Mouse (Mus musculus): ENCODE measurements around the gene Taar4. TPM values are rescaled to one million over a fixed set of nuclear protein-coding genes. Genes with fewer than 3 reads are reported as not detected.

Gene Taar4
- not detected in 2 replicates for polyA plus RNA-seq (2014; fragmentation: Nextera tagmentation; extraction: Ambion mirVana)

DNA sequence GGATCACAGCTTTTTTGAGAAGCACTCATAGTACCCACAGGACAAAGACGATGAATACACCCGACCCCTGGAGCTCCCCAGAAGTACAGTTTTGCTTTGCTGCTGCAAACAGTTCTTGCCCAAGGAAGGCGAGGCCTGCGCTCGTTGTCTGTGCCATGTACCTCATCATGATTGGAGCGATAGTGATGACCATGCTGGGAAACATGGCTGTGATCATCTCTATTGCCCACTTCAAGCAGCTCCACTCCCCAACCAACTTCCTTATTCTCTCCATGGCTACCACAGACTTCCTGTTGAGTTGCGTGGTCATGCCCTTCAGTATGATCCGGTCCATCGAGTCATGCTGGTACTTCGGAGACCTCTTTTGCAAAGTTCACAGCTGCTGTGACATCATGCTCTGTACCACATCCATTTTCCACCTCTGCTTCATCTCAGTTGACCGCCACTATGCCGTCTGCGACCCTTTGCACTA is at the start of gene Taar4:
Gene Taar4 (plus strand): TSS at position 51 of the 472 bp plus-strand sequence.
- 93% methylated on average over 13 of the region's 13 CpGs for WGBS
- no peak within 1 kb of the TSS for H3K4me3 ChIP-seq (ENCODE audit: low read depth, low read length)
- H3K36me3 ChIP-seq (ENCODE audit: control insufficient read depth, insufficient read depth, low read length), result no peaks in the 10 kb centered on the region
- no peaks in the 10 kb centered on the region for H3K27me3 ChIP-seq (ENCODE audit: control insufficient read depth, insufficient read depth, low read length)
- no peaks in the 10 kb centered on the region for H3K4me1 ChIP-seq (ENCODE audit: control insufficient read depth, insufficient read depth, low read length)
- no peak within 1 kb of the TSS for H3K4me2 ChIP-seq (ENCODE audit: low read depth)
- no peak for ATAC-seq (ENCODE audit: insufficient read depth, low FRiP score, low TSS enrichment)
- H3K9me3 ChIP-seq (ENCODE audit: control insufficient read depth, low read length), result no peaks in the 10 kb centered on the region
- H3K9ac ChIP-seq (ENCODE audit: low read length), result no peak within 1 kb of the TSS
- no peak within 1 kb of the TSS for H3K27ac ChIP-seq (ENCODE audit: low read depth, low read length)
- DNase-seq (ENCODE audit: low spot score), result no peak

DNA sequence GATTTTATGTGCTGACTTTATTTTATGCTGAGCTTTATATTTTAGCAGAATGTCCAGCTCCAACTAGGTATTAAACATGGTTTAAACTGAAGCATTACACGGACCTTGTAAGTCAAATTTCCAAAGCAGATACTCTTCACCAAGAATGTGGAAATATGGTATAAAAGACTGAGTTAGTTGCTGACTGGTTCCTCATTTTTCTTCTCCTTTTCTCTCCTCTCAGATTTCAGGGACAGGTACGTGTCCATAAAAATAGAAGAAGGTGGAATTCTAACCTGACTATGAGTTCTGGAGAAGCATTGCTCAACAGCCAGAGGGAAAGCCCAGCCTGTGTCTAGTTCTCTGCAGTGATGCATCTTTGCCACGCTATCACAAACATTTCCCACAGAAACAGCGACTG is 40.2 kb upstream of the Taar4 start, which contains the start of gene Taar1:
Gene Taar1 (plus strand): TSS at position 301 of the 400 bp plus-strand sequence.
- H3K9me3 ChIP-seq (ENCODE audit: control insufficient read depth, low read length), result no peaks in the 10 kb centered on the region
- H3K9ac ChIP-seq (ENCODE audit: low read length), result no peak within 1 kb of the TSS
- no peaks in the 10 kb centered on the region for H3K36me3 ChIP-seq (ENCODE audit: control insufficient read depth, insufficient read depth, low read length)
- ATAC-seq (ENCODE audit: insufficient read depth, low FRiP score, low TSS enrichment) (no peak), DNase-seq (ENCODE audit: low spot score) (no peak)
- no peak within 1 kb of the TSS for H3K4me2 ChIP-seq (ENCODE audit: low read depth)
- no peaks in the 10 kb centered on the region for H3K27me3 ChIP-seq (ENCODE audit: control insufficient read depth, insufficient read depth, low read length)
- no peak within 1 kb of the TSS for H3K27ac ChIP-seq (ENCODE audit: low read depth, low read length)
- 90% methylated on average over 4 of the region's 4 CpGs for WGBS
- no peaks in the 10 kb centered on the region for H3K4me1 ChIP-seq (ENCODE audit: control insufficient read depth, insufficient read depth, low read length)
- no peak within 1 kb of the TSS for H3K4me3 ChIP-seq (ENCODE audit: low read depth, low read length)

DNA sequence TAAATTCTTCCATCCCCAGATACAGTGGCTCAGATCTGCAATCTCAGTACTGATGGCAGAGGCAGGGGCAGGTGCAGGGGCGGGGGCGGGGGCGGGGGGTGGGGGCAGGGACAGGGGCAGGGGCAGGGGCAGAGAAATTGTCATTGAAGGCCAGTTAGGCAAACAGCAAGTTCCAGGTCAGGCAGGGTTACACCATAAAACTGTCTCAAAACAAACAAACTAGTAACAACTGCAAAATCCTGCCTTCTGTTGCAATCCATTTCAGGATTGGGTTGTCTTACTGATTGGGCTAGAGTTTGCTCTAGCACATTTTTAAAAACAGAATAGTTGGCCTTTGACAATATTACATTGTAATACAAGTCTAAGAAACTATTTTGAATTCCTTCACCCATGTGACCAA is 37.8 kb upstream of the Taar4 start:
- H3K36me3 ChIP-seq (ENCODE audit: control insufficient read depth, insufficient read depth, low read length), result no peaks in the 10 kb centered on the region
- no peak for ATAC-seq (ENCODE audit: insufficient read depth, low FRiP score, low TSS enrichment)
- H3K4me2 ChIP-seq (ENCODE audit: low read depth), result no peak overlapping the region
- 82% methylated on average over 3 of the region's 3 CpGs for WGBS
- no peak overlapping the region for H3K9ac ChIP-seq (ENCODE audit: low read length)
- DNase-seq (ENCODE audit: low spot score), result no peak
- H3K27me3 ChIP-seq (ENCODE audit: control insufficient read depth, insufficient read depth, low read length), result no peaks in the 10 kb centered on the region
- H3K27ac ChIP-seq (ENCODE audit: low read depth, low read length), result no peak overlapping the region
- H3K4me3 ChIP-seq (ENCODE audit: low read depth, low read length), result no peak overlapping the region
- H3K4me1 ChIP-seq (ENCODE audit: control insufficient read depth, insufficient read depth, low read length), result no peaks in the 10 kb centered on the region
- H3K9me3 ChIP-seq (ENCODE audit: control insufficient read depth, low read length), result no peaks in the 10 kb centered on the region

DNA sequence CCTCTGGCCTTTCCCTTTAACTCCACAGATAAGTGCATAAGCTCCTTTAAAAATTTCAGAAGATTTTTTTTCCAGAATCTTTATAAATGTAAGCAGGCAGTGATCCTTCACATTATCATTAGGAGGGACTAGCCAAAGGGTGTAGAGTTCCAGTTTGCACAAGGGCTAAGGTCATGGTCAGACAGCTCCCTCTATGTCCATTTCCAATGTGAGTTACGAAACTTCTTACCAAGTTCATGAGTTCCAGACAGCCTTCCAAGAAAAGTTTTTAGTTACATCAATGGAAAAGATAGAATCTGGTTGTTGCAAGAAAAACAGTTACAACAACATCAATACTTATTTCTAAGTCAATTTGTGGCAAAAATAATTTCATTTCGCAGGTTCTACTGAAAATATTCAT is 36.4 kb upstream of the Taar4 start:
- Histone ChIP-seq H3K9me3 (ENCODE audit: control insufficient read depth, low read length) (no peaks in the 10 kb centered on the region), H3K27ac (ENCODE audit: low read depth, low read length) (no peak overlapping the region), H3K36me3 (ENCODE audit: control insufficient read depth, insufficient read depth, low read length) (no peaks in the 10 kb centered on the region), H3K4me3 (ENCODE audit: low read depth, low read length) (no peak overlapping the region), H3K9ac (ENCODE audit: low read length) (no peak overlapping the region), H3K4me1 (ENCODE audit: control insufficient read depth, insufficient read depth, low read length) (no peaks in the 10 kb centered on the region), H3K27me3 (ENCODE audit: control insufficient read depth, insufficient read depth, low read length) (no peaks in the 10 kb centered on the region), H3K4me2 (ENCODE audit: low read depth) (no peak overlapping the region)
- WGBS, result 84% methylated on average over 2 of the region's 2 CpGs
- ATAC-seq (ENCODE audit: insufficient read depth, low FRiP score, low TSS enrichment) (no peak), DNase-seq (ENCODE audit: low spot score) (no peak)

DNA sequence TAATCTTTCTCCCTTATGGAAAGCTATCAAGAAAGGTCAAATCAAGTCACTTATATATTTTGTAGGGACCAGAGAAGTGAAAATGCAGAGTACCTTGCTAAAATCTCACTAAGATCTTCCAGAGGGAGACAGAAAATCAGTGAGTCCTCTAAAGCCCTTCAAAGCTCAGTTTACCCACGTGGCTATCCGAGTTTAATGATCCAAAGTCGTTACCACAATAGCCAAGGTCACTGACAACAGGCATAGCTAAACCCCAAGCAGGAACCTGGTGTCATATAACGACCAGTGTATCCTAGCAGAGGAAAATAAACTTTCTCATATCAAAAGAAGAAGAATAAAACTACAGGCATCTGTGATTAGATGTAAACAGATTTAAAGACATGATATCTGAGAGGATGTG is 22.7 kb upstream of the Taar4 start:
- Histone ChIP-seq H3K9ac (ENCODE audit: low read length) (no peak overlapping the region), H3K4me1 (ENCODE audit: control insufficient read depth, insufficient read depth, low read length) (no peaks in the 10 kb centered on the region), H3K36me3 (ENCODE audit: control insufficient read depth, insufficient read depth, low read length) (no peaks in the 10 kb centered on the region), H3K27ac (ENCODE audit: low read depth, low read length) (no peak overlapping the region), H3K4me2 (ENCODE audit: low read depth) (no peak overlapping the region), H3K9me3 (ENCODE audit: control insufficient read depth, low read length) (no peaks in the 10 kb centered on the region), H3K4me3 (ENCODE audit: low read depth, low read length) (no peak overlapping the region), H3K27me3 (ENCODE audit: control insufficient read depth, insufficient read depth, low read length) (no peaks in the 10 kb centered on the region)
- WGBS, result 42% methylated on average over 4 of the region's 4 CpGs
- no peak for ATAC-seq (ENCODE audit: insufficient read depth, low FRiP score, low TSS enrichment)
- DNase-seq (ENCODE audit: low spot score), result no peak

DNA sequence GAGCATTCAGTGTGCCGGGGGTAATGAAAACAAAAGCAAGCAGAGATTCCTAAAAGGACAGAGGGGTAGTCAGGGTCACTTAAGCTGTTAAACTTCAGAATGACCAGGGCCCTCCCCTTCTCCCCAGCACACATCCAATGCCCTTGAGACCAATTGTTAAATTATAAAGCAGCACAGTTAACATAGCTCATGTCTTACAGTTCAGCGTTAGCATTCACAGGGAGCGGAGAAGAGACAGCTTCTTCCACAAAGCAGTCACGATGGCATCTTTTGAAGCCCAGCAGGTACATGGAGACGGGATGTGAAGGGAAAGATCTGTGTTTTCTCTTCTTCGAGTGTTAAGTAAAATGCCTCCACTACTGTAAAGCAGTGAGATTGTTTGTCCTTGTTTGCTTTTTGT is 22.0 kb upstream of the Taar4 start, which contains the start of gene Taar2:
Gene Taar2 (plus strand): TSS at position 261 of the 400 bp plus-strand sequence.
- H3K27ac ChIP-seq (ENCODE audit: low read depth, low read length), result no peak within 1 kb of the TSS
- no peak within 1 kb of the TSS; the same call in 1 of the 2 replicates for H3K4me2 ChIP-seq (ENCODE audit: low read depth)
- no peaks in the 10 kb centered on the region for H3K9me3 ChIP-seq (ENCODE audit: control insufficient read depth, low read length)
- DNase-seq (ENCODE audit: low spot score) (no peak), ATAC-seq (ENCODE audit: insufficient read depth, low FRiP score, low TSS enrichment) (no peak)
- no peaks in the 10 kb centered on the region for H3K36me3 ChIP-seq (ENCODE audit: control insufficient read depth, insufficient read depth, low read length)
- no peak within 1 kb of the TSS for H3K4me3 ChIP-seq (ENCODE audit: low read depth, low read length)
- H3K27me3 ChIP-seq (ENCODE audit: control insufficient read depth, insufficient read depth, low read length), result no peaks in the 10 kb centered on the region
- 43% methylated on average over 6 of the region's 6 CpGs for WGBS
- no peaks in the 10 kb centered on the region for H3K4me1 ChIP-seq (ENCODE audit: control insufficient read depth, insufficient read depth, low read length)
- H3K9ac ChIP-seq (ENCODE audit: low read length), result no peak within 1 kb of the TSS

DNA sequence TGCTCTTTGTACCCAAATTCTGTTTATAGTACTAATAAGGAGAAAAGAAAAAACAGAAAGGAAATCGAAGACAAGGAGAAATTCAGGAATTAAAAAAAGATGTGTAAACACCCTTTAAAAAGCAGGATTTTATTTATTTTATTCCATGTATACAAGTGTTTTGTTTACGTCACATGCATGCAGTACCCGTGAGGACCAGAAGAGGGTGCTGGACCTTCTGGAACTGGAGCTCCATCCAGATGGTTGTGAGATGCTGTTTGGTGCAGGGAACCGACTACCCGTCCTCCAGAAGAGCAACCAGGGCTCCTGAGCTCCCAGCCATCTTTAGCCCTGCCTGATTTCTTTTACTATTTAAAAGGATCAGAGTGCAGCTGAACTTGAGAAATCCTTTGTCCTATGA is 17.8 kb upstream of the Taar4 start:
- DNase-seq (ENCODE audit: low spot score), result no peak
- Histone ChIP-seq H3K27me3 (ENCODE audit: control insufficient read depth, insufficient read depth, low read length) (no peaks in the 10 kb centered on the region), H3K9me3 (ENCODE audit: control insufficient read depth, low read length) (no peaks in the 10 kb centered on the region), H3K4me3 (ENCODE audit: low read depth, low read length) (no peak overlapping the region), H3K36me3 (ENCODE audit: control insufficient read depth, insufficient read depth, low read length) (no peaks in the 10 kb centered on the region), H3K4me2 (ENCODE audit: low read depth) (no peak overlapping the region), H3K27ac (ENCODE audit: low read depth, low read length) (no peak overlapping the region), H3K4me1 (ENCODE audit: control insufficient read depth, insufficient read depth, low read length) (no peaks in the 10 kb centered on the region), H3K9ac (ENCODE audit: low read length) (no peak overlapping the region)
- WGBS, result 72% methylated on average over 5 of the region's 5 CpGs
- no peak for ATAC-seq (ENCODE audit: insufficient read depth, low FRiP score, low TSS enrichment)

DNA sequence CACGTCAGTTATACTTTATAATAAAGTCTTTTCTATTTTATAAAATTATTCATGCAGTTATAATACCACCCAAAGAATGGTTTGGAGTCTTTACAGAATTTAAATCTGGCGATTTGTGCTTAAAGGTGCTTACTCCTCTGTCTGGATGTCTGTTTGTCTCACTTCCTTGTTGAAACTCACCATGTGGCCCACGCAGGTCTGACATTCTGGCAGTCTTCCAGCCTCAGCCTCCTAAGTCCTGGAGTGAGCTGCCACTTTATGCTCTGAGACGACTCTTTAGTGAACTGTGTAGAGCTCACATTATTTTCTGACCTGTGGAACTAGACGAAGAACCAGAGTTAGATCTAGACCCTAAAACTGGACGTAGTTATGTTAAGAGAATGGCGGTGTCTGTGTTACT is 12.3 kb upstream of the Taar4 start:
- Histone ChIP-seq H3K27ac (ENCODE audit: low read depth, low read length) (no peak overlapping the region), H3K4me1 (ENCODE audit: control insufficient read depth, insufficient read depth, low read length) (no peaks in the 10 kb centered on the region), H3K9me3 (ENCODE audit: control insufficient read depth, low read length) (no peaks in the 10 kb centered on the region), H3K36me3 (ENCODE audit: control insufficient read depth, insufficient read depth, low read length) (no peaks in the 10 kb centered on the region), H3K9ac (ENCODE audit: low read length) (no peak overlapping the region), H3K4me3 (ENCODE audit: low read depth, low read length) (no peak overlapping the region), H3K4me2 (ENCODE audit: low read depth) (no peak overlapping the region), H3K27me3 (ENCODE audit: control insufficient read depth, insufficient read depth, low read length) (no peaks in the 10 kb centered on the region)
- DNase-seq (ENCODE audit: low spot score), result no peak
- no peak for ATAC-seq (ENCODE audit: insufficient read depth, low FRiP score, low TSS enrichment)
- 81% methylated on average over 7 of the region's 7 CpGs for WGBS

DNA sequence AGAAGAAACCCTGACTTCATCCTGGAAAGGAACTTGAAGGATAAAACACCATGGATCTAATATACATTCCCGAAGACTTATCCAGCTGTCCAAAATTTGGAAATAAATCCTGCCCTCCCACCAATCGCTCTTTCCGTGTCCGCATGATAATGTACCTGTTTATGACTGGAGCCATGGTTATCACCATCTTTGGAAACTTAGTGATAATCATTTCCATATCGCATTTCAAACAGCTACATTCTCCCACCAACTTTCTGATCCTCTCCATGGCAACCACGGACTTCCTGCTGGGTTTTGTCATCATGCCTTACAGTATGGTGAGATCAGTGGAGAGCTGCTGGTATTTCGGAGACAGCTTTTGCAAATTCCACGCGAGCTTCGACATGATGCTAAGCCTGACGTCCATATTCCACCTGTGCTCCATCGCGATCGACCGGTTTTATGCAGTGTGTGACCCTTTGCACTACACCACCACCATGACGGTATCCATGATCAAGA is 10.7 kb upstream of the Taar4 start, which contains the start of gene Taar3:
Gene Taar3 (plus strand): TSS at position 51 of the 498 bp plus-strand sequence.
- H3K27ac ChIP-seq (ENCODE audit: low read depth, low read length), result no peak within 1 kb of the TSS
- no peak for DNase-seq (ENCODE audit: low spot score)
- ATAC-seq (ENCODE audit: insufficient read depth, low FRiP score, low TSS enrichment), result no peak
- H3K4me1 ChIP-seq (ENCODE audit: control insufficient read depth, insufficient read depth, low read length), result no peaks in the 10 kb centered on the region
- WGBS, result 89% methylated on average over 16 of the region's 16 CpGs
- no peaks in the 10 kb centered on the region for H3K36me3 ChIP-seq (ENCODE audit: control insufficient read depth, insufficient read depth, low read length)
- no peak within 1 kb of the TSS for H3K9ac ChIP-seq (ENCODE audit: low read length)
- H3K9me3 ChIP-seq (ENCODE audit: control insufficient read depth, low read length), result no peaks in the 10 kb centered on the region
- H3K4me2 ChIP-seq (ENCODE audit: low read depth), result no peak within 1 kb of the TSS
- H3K4me3 ChIP-seq (ENCODE audit: low read depth, low read length), result no peak within 1 kb of the TSS
- no peaks in the 10 kb centered on the region for H3K27me3 ChIP-seq (ENCODE audit: control insufficient read depth, insufficient read depth, low read length)
